Mouse (Mus musculus): Measurements from ENCODE around the gene Ccdc60. TPM values are rescaled to one million over a fixed set of nuclear protein-coding genes. Genes with fewer than 3 reads are reported as not detected.
"Not testable (repeated sequence)": the region's sequence is repeated elsewhere in the genome, so short reads cannot be mapped to it uniquely, and the experiment has no call there.

The Ccdc60 gene
- 1.0 TPM in 1 of 2 replicates, not detected in the other for total RNA-seq (2017)

DNA sequence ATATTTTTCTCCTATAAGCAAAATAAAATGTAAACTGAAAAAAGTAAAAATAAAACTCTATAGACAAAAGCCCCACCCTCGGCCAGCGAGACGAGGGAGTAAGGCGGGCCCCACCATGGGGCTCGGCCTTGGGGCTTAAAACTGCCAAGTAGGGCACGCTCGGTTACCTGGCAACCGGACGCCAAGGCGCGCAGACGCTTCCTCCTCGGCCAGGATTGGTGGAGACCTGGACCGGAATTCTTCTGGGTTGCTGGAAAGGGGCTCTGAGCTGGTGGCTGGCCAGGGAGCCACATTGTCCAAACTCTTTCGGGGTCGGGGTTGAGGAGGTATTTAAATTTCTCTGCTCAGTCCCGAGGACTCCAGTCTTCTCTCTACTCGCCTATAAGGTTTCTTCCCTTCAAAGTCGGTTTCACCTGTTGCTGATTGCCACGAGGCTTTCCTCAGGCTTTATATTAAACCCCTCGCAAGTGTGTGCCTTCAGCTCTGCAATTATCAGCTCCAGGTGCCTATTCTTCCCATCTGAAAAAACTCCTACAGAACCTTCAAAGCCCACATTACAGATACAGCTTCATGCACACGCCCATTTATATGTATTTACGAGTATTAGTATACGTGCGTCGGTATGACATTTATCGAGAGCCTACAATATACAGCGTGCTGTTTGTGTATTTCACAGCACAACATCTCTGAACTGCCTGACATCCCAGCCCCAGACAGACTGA, at the start of gene Ccdc60:
Ccdc60 (minus strand) TSS at position 137 of the 722 bp plus-strand sequence.
- peak; percentile 92 for ATAC-seq (replicated peaks; ENCODE audit: low read depth, poor library complexity, severe bottlenecking)

DNA sequence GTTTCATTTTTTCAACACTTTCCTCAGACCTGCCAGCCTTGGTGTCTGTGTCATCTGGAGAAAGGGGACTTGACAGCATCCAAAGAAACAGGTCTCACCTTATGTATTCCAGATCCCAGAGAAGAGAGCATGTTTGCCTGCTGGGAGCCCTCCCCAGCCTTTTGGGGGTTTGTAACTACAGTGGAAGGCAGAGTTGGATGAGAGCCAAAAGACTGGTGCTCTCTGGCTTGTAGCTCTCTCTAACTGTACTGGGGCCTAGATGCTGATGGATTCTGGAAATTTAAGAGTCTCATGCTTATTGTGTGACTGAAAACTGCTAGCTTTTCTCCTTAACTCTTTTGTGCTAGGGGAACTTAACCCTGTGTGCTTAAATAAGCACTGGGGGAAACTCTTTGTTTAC, 47.4 kb upstream of the Ccdc60 start:
- ATAC-seq (replicated peaks; ENCODE audit: low read depth, poor library complexity, severe bottlenecking), result no peak

DNA sequence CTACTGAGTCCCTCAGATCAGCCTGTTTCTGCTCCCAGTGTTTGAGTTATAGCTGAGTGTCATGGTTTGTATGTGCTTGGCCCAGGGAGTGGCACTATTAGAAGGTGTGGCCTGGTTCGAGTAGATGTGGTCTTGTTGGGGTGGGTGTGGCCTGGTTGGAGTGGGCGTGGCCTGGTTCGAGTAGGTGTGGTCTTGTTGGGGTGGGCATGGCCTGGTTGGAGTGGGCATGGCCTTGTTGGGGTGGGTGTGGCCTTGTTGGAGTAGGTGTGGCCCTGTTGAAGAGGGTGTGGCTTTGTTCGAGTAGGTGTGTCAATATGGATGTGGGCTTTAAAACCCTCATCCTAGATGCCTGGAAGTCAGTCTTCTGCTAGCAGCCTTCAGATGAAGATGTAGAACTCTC, 40.1 kb upstream of the Ccdc60 start:
- no peak for ATAC-seq (replicated peaks; ENCODE audit: low read depth, poor library complexity, severe bottlenecking)

DNA sequence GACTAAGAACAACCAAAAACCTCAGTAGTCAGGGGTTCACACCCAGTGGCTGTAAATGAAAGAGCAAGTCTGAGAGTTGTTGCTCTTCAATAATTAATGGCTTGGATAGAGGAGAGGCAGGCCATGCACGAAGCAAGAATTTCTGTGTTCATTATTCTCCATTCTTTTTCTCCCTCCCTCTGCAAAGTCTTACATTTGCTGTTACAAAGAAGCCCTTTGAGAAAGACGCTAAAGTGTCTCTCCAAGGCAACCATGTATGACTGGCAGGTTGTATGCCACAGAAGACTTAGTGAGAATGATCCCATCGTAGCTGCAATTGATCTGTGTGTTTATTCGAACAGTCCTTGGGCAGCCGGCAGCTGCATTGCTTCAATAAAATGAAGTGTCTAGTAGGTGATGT, 34.6 kb upstream of the Ccdc60 start:
- no peak for ATAC-seq (replicated peaks; ENCODE audit: low read depth, poor library complexity, severe bottlenecking)

DNA sequence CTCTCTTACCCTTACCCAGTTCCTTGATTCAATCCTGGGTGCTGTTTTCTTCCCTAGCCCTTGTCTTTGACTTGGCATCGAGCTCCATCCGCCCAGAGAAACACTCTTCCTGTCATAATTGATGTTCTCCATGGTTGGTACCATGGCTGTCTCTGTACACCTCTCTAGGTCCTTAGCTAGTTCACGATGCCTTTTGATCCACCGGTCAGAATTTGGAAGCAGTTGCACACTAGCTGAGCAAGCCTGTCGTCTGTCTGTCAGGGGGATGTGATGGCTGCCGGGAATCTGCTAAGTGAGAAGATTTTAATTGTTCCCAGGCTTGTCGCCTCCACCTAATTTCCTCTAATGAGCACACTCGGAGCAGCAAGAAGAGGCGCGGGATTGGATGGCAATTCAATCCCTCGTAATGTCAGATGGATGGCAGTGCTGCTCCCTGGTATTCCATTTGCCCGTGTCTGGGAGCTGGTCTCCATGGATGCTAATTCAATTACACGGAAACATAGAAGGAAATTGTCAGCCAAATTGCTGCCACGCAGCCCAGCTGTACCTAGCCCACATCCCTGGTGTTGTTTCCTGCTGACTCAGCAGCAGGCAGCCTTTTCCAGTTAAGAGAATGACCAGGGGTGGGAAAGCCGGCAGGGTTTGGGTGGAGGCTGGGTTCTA, 33.7 kb upstream of the Ccdc60 start:
- no peak for ATAC-seq (replicated peaks; ENCODE audit: low read depth, poor library complexity, severe bottlenecking)

DNA sequence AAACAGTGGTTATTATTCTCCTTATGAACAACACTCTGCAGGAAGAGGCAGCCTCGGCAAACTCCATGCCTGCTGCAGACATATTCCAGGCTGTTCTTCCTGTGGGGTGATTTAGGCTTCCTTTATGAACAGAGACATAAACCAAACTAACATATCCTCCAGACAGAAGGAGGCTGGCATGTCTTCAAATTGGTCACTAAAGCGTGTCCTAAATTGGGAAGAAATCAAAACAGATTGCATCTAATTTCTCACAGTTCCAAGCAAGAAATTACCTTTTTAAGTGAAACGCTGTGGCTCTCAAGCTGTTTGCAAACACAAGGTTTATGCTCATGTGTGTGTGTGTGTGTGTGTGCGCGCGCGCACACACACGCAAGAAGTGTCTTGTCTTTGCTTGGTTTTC, 24.9 kb upstream of the Ccdc60 start:
- no peak for ATAC-seq (replicated peaks; ENCODE audit: low read depth, poor library complexity, severe bottlenecking)

DNA sequence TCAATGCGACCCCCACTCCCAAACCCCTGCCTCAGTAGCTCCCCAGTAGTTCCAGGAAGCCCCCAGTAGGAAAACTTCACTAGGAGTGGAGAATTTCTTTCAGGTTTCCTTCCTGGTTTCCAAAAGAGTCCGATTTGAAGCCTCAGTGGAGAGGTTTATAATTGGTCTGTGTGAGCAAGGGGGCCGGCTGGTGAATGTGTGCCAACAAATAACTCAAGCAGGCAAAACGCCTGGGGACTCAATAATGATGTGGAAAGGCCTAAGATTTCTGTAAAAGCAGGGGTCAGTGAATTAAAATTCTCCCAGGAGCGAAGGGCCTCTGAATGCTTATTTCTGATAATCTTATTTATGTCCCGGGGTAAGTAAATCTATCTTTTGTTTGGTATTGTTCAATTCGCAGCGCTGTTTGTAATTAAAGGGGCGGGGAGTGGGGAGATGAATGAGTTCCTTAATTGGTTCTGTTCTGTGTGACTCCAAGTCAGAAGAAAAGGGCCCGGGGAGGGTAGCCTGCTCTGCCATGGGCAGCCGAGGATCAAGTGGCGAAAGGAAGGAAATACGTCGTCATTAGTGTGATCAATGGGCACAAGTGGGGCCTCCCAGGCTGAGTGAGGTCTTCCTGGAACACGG, 23.4 kb upstream of the Ccdc60 start:
- 0 out of 2 replicates have a peak, but pooled peaks have one; percentile 15 for ATAC-seq (replicated peaks; ENCODE audit: low read depth, poor library complexity, severe bottlenecking)

DNA sequence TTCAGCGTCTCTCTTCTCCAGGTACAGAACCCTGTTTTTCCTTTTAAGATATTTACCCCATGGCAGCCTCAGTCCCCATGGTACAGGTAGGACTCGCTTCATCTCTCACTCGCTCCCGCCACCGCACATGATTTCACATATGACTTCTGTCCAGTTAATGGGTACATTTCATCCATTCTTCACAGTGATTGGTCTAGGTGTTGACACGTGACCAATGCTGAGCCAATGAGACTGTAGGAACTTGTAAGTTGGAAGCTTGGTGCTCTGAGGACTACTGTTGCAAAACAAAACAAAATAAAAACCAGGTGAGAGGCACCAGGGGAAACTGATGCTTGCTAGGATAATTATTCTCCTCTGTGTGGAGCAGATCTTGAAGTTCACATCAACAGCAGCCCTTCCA, 22.9 kb upstream of the Ccdc60 start:
- no peak for ATAC-seq (replicated peaks; ENCODE audit: low read depth, poor library complexity, severe bottlenecking)

DNA sequence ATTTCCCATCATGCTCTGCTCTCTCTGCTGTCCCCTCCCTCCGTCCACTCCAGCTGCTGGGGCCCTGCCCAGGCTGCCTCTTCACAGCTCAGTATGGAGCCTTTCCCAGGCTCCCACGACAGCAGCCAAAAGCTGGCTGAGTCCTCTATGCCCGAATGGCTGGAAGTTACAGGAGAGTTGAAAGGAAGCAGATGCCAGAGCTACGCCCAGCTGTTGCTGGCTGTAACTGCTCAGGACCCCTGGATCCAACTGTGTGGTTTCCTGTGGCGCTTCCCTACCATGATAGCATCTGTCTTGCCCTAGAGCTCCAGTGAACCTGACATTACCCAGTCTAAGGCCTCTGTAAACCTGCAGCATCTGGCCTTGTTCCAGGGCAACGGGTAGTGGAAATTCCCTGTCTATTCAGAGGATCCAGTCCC, 20.6 kb upstream of the Ccdc60 start:
- ATAC-seq (replicated peaks; ENCODE audit: low read depth, poor library complexity, severe bottlenecking), result peak; percentile 67

DNA sequence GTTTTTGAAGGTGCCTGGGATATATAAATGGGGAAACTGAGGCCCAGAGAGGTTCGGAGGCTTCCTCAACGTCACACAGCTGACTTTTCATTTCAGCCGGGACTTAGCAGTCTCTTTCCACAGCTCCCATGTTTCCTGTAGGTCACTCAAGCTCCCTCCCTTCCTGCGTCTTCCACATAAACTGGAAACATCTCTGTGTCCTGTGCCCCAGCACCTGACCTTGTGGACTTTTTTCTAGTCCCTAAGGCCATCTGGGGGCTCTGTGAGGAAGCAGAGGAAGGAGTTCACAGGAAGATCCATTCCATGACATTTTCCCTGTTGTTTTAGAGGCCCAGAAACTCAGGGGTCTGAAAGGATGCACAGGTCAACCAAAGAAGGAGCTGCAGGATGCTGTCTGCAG, 16.8 kb upstream of the Ccdc60 start:
- no peak for ATAC-seq (replicated peaks; ENCODE audit: low read depth, poor library complexity, severe bottlenecking)

DNA sequence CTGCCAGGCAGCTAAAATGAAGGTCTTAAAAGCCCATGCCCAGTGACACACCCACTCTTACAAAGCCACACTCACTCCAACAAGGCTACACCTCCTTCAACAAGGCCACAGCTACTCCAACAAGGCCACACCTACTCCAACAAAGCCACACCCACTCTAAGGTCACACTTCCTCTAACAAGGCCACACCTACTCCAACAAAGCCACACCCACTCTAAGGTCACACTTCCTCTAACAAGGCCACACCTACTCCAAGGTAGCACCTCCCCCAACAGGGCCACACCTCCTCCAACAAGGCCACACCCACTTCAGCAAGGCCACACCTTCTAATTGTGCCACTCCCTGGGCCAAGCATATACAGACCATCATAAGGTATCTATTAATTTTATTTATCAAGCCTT, 16.4 kb upstream of the Ccdc60 start:
- ATAC-seq (replicated peaks; ENCODE audit: low read depth, poor library complexity, severe bottlenecking), result not testable (repeated sequence)

DNA sequence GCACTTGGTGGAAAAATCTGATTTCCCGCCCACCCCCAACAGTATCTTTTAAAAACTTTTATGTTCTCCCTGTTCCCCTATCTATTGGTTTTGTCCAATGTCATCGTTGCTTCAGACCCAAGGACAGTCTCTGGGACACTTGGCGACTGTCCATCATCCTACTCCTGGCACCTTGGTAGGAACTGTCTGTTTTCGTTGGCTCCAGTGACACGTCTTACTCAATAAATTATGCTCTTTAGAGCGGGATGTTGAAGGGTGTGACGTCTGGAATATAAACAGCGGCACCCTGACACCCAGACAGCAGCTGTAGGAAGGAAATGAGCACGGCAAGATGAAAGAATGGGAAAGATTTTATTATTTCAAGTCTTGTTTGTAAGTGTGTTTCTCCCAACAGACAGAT, 12.2 kb upstream of the Ccdc60 start:
- ATAC-seq (replicated peaks; ENCODE audit: low read depth, poor library complexity, severe bottlenecking), result no peak

DNA sequence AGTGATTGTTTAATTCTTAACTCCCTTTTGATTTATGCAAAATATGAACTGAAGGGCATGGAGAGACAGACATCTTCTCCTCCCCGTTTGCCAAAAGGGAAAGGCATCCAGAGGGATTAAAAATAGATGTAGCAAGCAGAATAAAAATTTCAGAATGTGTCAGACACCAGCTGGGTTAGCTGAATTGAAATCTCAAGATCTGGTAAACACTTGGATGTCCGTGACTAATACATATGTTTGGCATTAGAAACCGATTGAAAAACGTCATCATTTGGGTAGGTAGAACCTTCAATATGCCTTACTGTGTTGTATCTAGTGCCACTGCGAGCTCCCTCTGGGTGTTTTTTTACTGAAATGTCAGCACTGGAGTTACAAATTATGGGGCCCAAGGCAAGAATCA, 4.7 kb upstream of the Ccdc60 start:
- no peak for ATAC-seq (replicated peaks; ENCODE audit: low read depth, poor library complexity, severe bottlenecking)

DNA sequence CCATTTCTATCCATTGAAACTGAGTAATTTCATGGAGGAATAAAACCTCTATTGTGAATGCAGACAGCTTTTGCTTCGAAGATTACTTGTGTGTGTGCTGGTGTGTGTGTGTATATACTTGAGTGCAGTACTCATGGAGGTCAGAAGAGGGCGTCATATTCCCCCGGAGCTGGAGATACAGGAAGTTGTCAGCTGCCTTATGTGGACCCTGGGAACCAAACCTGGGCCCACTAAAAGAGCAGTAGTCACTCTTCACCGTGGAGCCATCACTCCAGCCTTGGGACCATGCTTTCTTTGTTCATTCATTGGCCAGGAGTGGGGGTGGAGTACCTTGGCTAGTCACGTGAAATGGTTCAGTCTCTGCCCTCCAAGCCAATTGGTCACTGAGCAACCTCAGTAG, 1.8 kb upstream of the Ccdc60 start:
- no peak for ATAC-seq (replicated peaks; ENCODE audit: low read depth, poor library complexity, severe bottlenecking)

DNA sequence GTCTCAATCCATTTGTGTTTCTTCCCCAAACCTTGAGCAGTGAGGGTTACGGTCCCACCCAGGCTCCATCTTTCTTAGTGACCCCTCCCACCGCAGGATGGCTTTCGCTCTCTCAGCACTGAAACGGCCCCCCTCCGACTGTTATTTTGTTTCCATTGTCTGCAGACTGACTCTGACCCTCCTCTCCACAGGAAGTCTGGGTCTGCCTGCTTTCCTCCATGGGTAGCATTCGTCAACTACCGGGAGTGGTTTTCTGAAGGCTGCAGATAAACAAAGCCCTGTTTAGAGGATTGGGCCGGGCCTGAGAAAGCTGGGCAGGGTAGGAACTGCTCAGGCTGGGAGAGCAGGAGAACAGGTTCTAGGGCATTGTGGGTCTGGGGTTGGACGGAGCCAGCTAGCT, 1.1 kb upstream of the Ccdc60 start:
- ATAC-seq (replicated peaks; ENCODE audit: low read depth, poor library complexity, severe bottlenecking), result peak; percentile 48

DNA sequence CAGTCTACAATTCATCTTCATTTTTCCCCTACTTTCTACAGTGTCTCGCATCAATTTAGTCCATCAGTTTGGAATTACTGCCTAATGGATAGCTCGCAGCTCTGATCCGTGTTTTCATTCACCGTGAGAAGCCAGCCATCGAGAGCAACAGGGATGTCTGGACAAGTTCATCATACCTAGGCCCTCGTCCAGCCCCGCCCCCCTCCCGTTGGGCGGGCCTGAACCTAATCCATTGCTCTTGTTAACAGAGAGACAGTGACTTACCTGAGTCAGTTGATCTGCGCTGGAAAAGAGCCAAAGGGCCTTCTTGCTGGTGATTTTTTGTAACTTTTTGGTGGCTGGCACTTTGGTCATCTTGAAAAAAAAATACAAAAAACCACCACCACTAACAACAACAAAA, 602 bp downstream of the Ccdc60 start:
- ATAC-seq (replicated peaks; ENCODE audit: low read depth, poor library complexity, severe bottlenecking), result no peak

DNA sequence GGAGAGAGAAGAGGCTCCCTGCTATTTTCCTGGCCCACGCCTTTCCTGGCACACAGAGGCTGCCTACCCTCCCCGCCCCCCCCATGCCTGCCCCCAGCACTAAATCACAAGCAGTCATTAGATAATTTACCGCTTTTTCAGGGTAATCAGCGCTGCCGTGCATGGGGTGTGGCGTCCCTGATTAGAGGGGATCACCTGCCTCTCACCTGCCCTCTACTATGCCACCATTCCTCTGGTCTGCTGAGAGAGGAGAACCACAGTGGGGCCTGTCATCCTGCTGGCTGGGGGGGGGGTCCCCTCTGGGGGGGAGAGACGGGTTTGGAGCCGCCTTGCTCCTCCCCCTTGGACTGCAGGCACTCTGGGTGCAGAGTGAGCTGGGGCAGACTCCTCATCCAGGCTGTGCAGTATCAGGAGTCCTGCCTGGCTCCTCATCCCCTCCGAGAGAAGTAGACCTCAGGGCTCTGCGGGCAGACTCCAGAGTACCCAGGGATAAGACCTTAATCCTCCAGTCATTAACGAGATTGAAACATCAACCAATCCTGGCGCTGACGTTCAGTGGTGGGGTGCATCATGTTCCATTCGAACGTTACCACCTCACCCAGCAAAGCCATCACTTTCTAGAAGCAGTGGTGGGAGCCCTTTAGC, 3.1 kb downstream of the Ccdc60 start:
- ATAC-seq (replicated peaks; ENCODE audit: low read depth, poor library complexity, severe bottlenecking), result no peak

DNA sequence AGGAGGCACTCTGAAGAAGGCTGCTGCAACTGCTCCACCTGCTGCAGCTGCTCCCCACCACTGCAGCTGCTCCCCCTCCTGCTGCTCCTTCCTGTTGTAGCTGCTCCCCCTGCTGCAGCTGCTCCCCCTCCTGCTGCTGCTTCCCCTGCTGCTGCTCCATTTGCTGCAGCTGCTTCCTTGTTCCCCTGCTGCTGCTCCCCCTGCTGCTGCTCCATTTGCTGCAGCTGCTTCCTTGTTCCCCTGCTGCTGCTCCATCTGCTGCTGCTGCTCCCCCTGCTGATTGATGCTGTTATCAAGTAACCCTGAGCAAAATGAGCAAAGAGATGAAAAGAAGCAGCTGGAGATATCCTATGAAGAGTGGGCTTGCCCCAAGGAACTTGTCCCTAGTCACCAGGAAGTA, 8.3 kb downstream of the Ccdc60 start:
- ATAC-seq (replicated peaks; ENCODE audit: low read depth, poor library complexity, severe bottlenecking), result 0 out of 2 replicates have a peak, but pooled peaks have one; percentile 25

DNA sequence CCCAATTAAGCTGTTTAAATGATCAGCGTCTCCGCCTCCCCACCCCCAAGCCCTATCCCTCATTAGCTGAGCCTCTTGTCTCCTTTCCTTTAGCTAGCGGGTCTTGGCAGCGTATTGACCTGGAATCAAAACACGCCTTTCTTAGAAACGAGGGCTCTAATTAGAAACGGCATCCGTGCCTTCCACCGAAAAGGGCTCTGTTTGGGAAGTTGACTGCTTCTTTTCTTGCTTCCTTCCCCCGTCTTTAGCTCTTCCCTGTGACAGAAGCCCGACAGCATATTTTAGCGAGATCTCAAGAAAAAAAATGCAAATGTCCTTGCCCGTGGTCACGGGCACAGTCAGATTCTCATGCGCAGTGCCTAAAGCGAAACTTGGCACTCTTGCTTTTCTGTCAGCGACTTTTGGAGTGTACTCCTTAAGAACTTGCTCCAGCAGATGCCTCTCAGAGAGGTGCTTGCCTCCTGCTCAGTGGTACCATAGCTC, 10.3 kb downstream of the Ccdc60 start:
- no peak for ATAC-seq (replicated peaks; ENCODE audit: low read depth, poor library complexity, severe bottlenecking)

DNA sequence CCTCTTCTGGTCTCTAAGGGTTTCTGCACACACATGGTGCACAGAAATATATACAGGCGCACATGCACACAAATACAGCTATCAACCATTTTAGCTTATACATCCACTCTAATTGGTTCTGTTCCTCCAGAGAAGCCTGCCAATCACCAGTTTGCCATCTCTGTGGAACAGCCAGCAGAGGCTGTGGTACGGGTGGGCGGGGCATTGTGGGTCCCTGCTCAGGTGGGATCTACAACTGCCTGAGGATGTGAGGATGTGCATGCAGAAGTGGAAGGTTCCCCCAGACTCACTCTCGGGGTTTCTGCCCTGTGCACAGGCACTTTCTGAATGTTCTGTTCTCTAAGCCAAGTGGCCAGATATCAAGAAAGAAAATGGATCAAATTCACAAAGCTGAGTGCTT, 10.8 kb downstream of the Ccdc60 start:
- no peak for ATAC-seq (replicated peaks; ENCODE audit: low read depth, poor library complexity, severe bottlenecking)

DNA sequence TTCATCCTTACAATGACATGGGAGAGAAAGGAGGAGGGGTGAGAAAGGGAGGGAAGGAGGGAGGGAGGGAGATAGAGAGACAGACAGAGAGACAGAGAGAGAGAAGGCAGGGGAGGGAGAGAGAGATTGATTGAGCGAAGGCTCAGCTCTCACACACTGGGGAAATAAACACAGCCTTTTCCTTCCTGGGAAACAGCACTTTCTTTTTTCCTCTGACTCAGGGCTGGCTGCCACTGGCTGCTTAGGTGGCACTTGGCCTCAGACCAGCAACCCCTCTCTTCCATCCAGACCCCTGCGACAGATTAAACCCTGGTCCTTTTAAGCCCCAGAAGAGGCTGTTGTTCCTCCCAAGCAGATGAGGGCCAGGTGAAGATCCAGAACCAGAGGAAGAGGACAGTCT, 14.0 kb downstream of the Ccdc60 start:
- no peak for ATAC-seq (replicated peaks; ENCODE audit: low read depth, poor library complexity, severe bottlenecking)

All from common myeloid progenitor, adult 5-6 weeks (primary cell).